Mouse (Mus musculus) small intestine, adult 2 months (tissue): ENCODE measurements around the gene Zfp628.

Experiments
- CTCF ChIP-seq: fragments of 200-500 bp; IDR thresholded peaks from 2 replicates; pipeline ENCODE4 v1.5.1; 2012; ENCODE audit warnings: low read depth, mild to moderate bottlenecking, control low read depth, inconsistent platforms, low read length, moderate library complexity, mixed read lengths; ENCODE audit not compliant: insufficient replicate concordance, insufficient read length; ENCODE audit errors: extremely low read depth
- POLR2A ChIP-seq: fragments of 200-500 bp; IDR thresholded peaks from 2 replicates; pipeline ENCODE4 v1.6.1; 2012; ENCODE audit warnings: low read depth, mild to moderate bottlenecking, control low read depth, inconsistent platforms, low read length, moderate library complexity

DNA sequence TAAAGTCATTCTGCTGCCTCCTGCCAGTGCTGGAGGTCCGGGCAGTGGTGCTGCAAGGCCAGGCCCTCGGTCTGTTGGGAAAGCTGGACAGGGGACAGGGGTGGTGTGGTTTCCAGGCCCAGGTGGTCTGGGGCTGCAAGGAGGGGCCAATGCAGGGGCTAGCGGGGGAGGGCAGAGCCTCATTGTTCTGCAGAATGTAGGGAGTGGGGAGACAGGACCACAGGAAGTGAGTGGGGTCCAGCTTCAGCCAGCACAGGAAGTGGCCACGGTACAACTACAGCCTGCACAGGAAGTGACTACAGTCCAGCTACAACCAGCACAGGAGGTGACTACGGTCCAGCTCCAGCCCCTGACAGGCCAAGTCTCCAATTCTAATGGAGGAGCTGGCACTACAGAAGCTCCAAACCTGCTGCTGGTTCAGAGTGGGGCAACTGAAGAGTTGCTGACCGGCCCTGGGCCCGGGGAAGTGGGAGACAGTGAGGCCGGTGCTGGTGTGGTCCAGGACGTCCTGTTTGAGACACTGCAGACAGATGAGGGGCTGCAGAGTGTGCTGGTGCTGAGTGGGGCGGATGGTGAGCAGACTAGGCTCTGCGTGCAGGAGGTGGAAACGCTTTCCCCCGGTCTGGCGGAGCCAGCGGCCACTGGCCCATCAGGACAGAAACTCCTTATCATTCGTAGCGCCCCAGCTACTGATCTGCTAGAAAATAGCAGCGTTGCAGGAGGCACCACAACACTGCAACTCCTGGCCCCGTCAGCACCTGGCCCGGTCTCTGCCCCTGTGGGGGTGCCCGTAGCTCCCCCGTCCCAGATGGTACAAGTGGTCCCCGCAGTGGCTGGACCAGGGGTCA, 6.2 kb downstream of the Zfp628 start:
- TF ChIP-seq POLR2A = no peak
- no peak for TF ChIP-seq CTCF
